ENCODE assay signal across 8 mouse cellular contexts in genomic region chr11:69665961-69666664, GRCm38 (mm10). TPM values are rescaled to one million over a fixed set of nuclear protein-coding genes. Genes with fewer than 3 reads are reported as not detected.
DNase-seq lines count a peak whose midpoint lies in the region; ATAC-seq and TF ChIP-seq lines count a peak whose summit lies in the region.

Cd68 (minus strand) TSS chr11:69666153.

- no peak within 1 kb of the TSS for H3K9ac ChIP-seq in intestine, embryonic 14.5 days (ENCODE audit: low read length)
- peak within 1 kb of the TSS; percentile 16 for H3K9ac ChIP-seq in liver, adult 2 months (ENCODE audit: low read depth, low read length)

- no peak for ATAC-seq in intestine, embryonic 14.5 days (replicated peaks; ENCODE audit: low FRiP score, low TSS enrichment, low read depth)

- H3K27me3 ChIP-seq in thymus, adult 2 months (ENCODE audit: control insufficient read depth, insufficient read depth, low read length) = no peaks in the 10 kb centered on the region
- H3K27me3 ChIP-seq in intestine, embryonic 14.5 days (replicated peaks; ENCODE audit: control insufficient read depth, insufficient read depth, low read length) = no peaks in the 10 kb centered on the region
- H3K27me3 ChIP-seq in liver, adult 2 months (ENCODE audit: control insufficient read depth, insufficient read depth, low read length) = no peaks in the 10 kb centered on the region

- no peak within 1 kb of the TSS for H3K27ac ChIP-seq in thymus, adult 2 months (ENCODE audit: control insufficient read depth, insufficient read depth, low read length)
- peak within 1 kb of the TSS; percentile 38 for H3K27ac ChIP-seq in intestine, embryonic 14.5 days (ENCODE audit: low read depth)
- peak within 1 kb of the TSS; percentile 10; the same call in 1 of the 2 replicates for H3K27ac ChIP-seq in liver, adult 2 months (replicated peaks; ENCODE audit: insufficient read depth, low read depth, low read length)

- H3K79me2 ChIP-seq in liver, adult 2 months (ENCODE audit: control insufficient read depth, insufficient read depth, low read length) = peaks cover 4% of the 10 kb centered on the region; the same call in 1 of the 2 replicates

- no peaks in the 10 kb centered on the region for H3K9me3 ChIP-seq in intestine, embryonic 14.5 days (ENCODE audit: control insufficient read depth, low read length)

- TF ChIP-seq POLR2A in thymus, adult 2 months (IDR thresholded peaks at IDR 0.05; ENCODE audit: control insufficient read depth, extremely low read depth, insufficient read depth, low read length, poor library complexity) = no peak
- TF ChIP-seq POLR2A in liver, adult 2 months (IDR thresholded peaks at IDR 0.05; ENCODE audit: extremely low read depth, insufficient read depth, low read length) = no peak

- WGBS in thymus, adult 2 months = 55% methylated on average over 7 of the region's 7 CpGs
- 32% methylated on average over 7 of the region's 7 CpGs for WGBS in intestine, embryonic 14.5 days
- WGBS in liver, adult 2 months = 49% methylated on average over 7 of the region's 7 CpGs

- DNase-seq in thymus, adult 2 months = no peak
- no peak for DNase-seq in thymus, adult 18-20 months
- DNase-seq in adrenal gland, postnatal 36 days = peak; percentile 61 to 64
- DNase-seq in forelimb bud, embryonic 11.5 days (ENCODE audit: low read depth, low spot score) = peak; percentile 48
- no peak for DNase-seq in intestine, embryonic 14.5 days (ENCODE audit: low spot score)
- DNase-seq in liver, adult 2 months (ENCODE audit: extremely low read depth, low read depth, low spot score) = peak; percentile 64
- DNase-seq in naive thymus-derived CD4-positive, alpha-beta T cell, adult 2 months (ENCODE audit: low read depth) = peak; percentile 70
- no peak for DNase-seq in ovary, adult 18-20 months (ENCODE audit: low spot score)

- peaks cover 42% of the 10 kb centered on the region for H3K36me3 ChIP-seq in thymus, adult 2 months (ENCODE audit: control insufficient read depth, insufficient read depth, low read length)
- H3K36me3 ChIP-seq in intestine, embryonic 14.5 days (ENCODE audit: control insufficient read depth, insufficient read depth, low read length) = peaks cover 73% of the 10 kb centered on the region
- H3K36me3 ChIP-seq in liver, adult 2 months (ENCODE audit: control insufficient read depth, insufficient read depth, low read length) = peaks cover 35% of the 10 kb centered on the region

- peaks cover 17% of the 10 kb centered on the region for H3K4me1 ChIP-seq in thymus, adult 2 months (replicated peaks; ENCODE audit: control insufficient read depth, insufficient read depth, low read length)
- peaks cover 15% of the 10 kb centered on the region for H3K4me1 ChIP-seq in intestine, embryonic 14.5 days (replicated peaks; ENCODE audit: control insufficient read depth, insufficient read depth, low read length)
- peaks cover 16% of the 10 kb centered on the region for H3K4me1 ChIP-seq in liver, adult 2 months (ENCODE audit: control insufficient read depth, insufficient read depth, low read length)

- no peak for TF ChIP-seq CTCF in thymus, adult 2 months (IDR thresholded peaks at IDR 0.05; ENCODE audit: borderline replicate concordance, control insufficient read depth, extremely low read depth, insufficient read depth, low read length, poor library complexity)
- TF ChIP-seq CTCF in liver, adult 2 months (IDR thresholded peaks at IDR 0.05; ENCODE audit: low read depth, low read length) = no peak

- no peak within 1 kb of the TSS for H3K4me3 ChIP-seq in thymus, adult 2 months (ENCODE audit: control insufficient read depth, insufficient read depth, low read length)
- H3K4me3 ChIP-seq in intestine, embryonic 14.5 days (ENCODE audit: low read depth, low read length) = no peak within 1 kb of the TSS
- peak within 1 kb of the TSS; percentile 23 for H3K4me3 ChIP-seq in liver, adult 2 months (ENCODE audit: insufficient read depth, low read depth, low read length)

- H3K4me2 ChIP-seq in intestine, embryonic 14.5 days (ENCODE audit: low read length) = no peak within 1 kb of the TSS

RNA-seq across cellular contexts. Expression of gene Cd68, which starts in this region (rescaled TPM):
- polyA plus RNA-seq in thymus, adult 2 months (2012; rRNA removed) = 101 and 117 TPM in 2 replicates
- total RNA-seq in adrenal gland, postnatal 36 days (2021) = 10 to 100 TPM; 20.1 to 28.6 TPM
- 12.4 and 16.3 TPM in 2 replicates for polyA plus RNA-seq in intestine, embryonic 14.5 days (2014; fragmentation: Nextera tagmentation; extraction: Ambion mirVana)
- 4.5 and 6.0 TPM in 2 replicates for total RNA-seq in liver, adult 2 months (2014; rRNA removed)
- 6.1 and 14.8 TPM in 2 replicates for polyA plus RNA-seq in liver, adult 2 months (2012; rRNA removed)

Comparison
In these comparisons a context has a peak if more than half of its experiments do, and no peak if none do; other contexts are left out.
1. DNase-seq: peak in adrenal gland, postnatal 36 days (2 of 2), forelimb bud, embryonic 11.5 days (single experiment), liver, adult 2 months (single experiment) and naive thymus-derived CD4-positive, alpha-beta T cell, adult 2 months (single experiment); none in thymus, adult 2 months (single experiment), thymus, adult 18-20 months (0 of 2), intestine, embryonic 14.5 days (single experiment) and ovary, adult 18-20 months (single experiment).